Mouse (Mus musculus) hematopoietic stem cell, adult 5-6 weeks (primary cell): ENCODE results near the gene Grik1. TPM values are rescaled to one million over a fixed set of nuclear protein-coding genes. Genes with fewer than 3 reads are reported as not detected.

Experiments used
- ATAC-seq, 2 experiments: fragments of 125-278 bp in 1 of 2; replicated peaks in 1 of 2; 2 replicates each; pipeline ENCODE4 v1.8.0; 2016 to 2017; ENCODE audit warnings: inconsistent platforms in 2 of 2, mild to moderate bottlenecking in 2 of 2, moderate number of reproducible peaks in 2 of 2, low read depth in 1 of 2, moderate TSS enrichment in 1 of 2; ENCODE audit not compliant: low FRiP score in 2 of 2, poor library complexity in 2 of 2, severe bottlenecking in 2 of 2, insufficient read depth in 1 of 2, low TSS enrichment in 1 of 2
- total RNA-seq: library from RNA; stranded (forward); fragments of 172-1452, 232-1000 nt; gene quantifications from 2 replicates; pipeline ENCODE4 v1.2.3, GENCODE M21; 2017

Grik1 gene
- total RNA-seq, 1 experiment from 2014 or later = not detected

GRCm38 (mm10) chr16:87931358-87931757 lies 358.7 kb downstream of the Grik1 start:
- ATAC-seq = no peak

GRCm38 (mm10) chr16:87930519-87930918 lies 359.5 kb downstream of the Grik1 start:
- no peak for ATAC-seq

DNA sequence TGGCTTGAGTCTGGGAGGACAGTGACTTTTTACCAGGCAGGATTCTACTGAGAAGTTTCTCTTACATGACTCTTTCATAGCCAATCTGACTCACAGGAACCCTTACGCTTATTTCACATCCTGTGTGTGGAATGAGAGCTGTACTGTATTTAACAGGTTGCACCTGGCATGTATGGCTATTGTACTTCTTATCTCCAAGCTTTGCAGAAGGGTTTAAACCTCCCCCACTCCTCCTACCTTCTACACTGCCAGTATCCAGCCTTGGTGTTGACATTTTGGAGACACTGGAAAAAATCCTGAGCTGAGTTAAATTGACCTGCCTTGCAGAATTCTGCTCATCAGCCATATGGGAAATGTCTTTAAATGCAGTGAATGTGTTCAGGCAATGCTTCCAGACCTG lies 361.4 kb downstream of the Grik1 start:
- no peak for ATAC-seq

GRCm38 (mm10) chr16:87917897-87918296 lies 372.2 kb downstream of the Grik1 start:
- no peak for ATAC-seq

DNA sequence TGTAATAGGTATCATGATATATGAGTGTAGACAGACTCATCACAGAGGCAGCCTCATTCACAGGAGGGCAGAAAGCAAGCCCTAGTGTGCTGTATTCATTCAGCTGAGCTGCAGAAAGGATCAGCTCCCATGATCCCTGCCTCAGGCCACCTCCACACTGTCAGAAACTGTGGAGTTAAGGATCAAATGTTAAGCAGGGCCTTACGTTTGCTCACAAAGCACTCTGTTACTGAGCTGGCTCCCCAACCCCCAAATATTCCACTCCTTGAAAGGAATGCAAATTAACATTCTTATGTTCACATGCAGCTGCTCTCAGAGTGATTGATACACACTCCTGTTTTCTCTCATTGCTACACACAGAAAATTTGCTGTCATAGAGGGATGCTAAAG lies 372.9 kb downstream of the Grik1 start:
- ATAC-seq = no peak

- no peak for ATAC-seq
Observed at GRCm38 (mm10) chr16:87916209-87917156, 373.6 kb downstream of the Grik1 start.

GRCm38 (mm10) chr16:87915156-87915555 lies 374.9 kb downstream of the Grik1 start:
- ATAC-seq = no peak

DNA sequence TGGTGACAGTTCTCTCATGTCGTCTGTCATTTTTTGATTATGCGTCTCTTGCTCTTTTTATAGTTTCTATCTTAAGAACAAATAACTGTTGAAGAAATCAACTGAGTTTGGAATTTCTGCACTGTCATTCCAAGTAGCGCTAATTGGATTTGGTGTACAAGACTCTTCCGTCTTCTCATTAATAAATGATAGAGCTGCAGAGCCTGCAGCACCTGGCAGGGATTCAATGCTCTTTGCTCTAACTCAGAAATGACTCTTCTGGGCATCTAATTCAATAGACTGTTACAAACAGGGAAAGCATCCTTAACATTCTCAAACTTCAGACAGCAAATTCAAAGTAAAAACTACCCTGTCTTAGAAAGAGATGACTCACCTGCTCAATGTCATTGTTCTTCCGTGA lies 376.3 kb downstream of the Grik1 start:
- no peak for ATAC-seq

DNA sequence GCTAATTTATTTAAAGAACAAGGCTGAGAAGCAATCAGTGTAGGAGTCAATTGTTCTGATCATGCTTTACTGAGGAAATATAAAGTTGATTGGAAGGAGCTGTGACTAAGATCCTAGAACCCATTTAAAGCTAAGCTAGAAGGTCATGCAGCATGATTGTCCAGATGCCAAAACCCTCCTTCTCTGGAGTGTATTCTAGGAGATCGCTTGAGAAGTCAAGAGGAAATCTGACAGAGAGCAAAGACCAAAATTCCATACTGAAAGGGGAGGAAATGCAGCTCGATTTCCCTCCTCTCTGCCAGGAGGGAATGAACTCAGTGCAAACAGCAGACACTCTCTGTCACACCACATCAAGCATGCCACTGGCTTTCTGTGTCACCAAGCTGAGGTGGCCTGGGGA lies 378.9 kb downstream of the Grik1 start:
- no peak for ATAC-seq

GRCm38 (mm10) chr16:87902049-87902448 lies 388.0 kb downstream of the Grik1 start:
- ATAC-seq = no peak

GRCm38 (mm10) chr16:87901189-87901588 lies 388.9 kb downstream of the Grik1 start:
- ATAC-seq = no peak

- ATAC-seq = no peak
Observed at GRCm38 (mm10) chr16:87875927-87876326, 414.1 kb downstream of the Grik1 start.

DNA sequence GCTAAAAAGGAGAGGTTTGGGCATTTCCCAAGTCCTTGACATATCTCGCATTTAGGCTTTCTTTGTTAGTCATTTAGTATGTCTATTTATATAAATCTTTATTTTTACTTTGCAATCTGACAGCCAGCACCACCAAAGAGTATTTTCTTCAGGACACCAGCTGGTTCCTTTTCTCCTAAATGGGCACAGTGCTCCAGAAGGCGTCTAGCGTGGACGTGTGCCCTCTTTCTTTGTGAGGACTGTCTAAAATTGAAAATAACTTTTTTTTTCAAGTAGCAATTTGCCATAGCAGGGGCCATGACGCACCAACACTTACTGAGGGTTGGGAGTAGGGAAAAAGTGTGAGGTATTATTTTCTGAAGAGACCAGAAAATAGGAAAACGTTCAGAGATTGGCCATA lies 425.5 kb downstream of the Grik1 start:
- no peak for ATAC-seq

- ATAC-seq = no peak
Observed at GRCm38 (mm10) chr16:87861722-87862121, 428.3 kb downstream of the Grik1 start.

GRCm38 (mm10) chr16:87853451-87854085 lies 436.5 kb downstream of the Grik1 start:
- no peak for ATAC-seq

GRCm38 (mm10) chr16:87851550-87851949 lies 438.5 kb downstream of the Grik1 start:
- no peak for ATAC-seq

GRCm38 (mm10) chr16:87848799-87849198 lies 441.3 kb downstream of the Grik1 start:
- ATAC-seq = no peak
